Mouse (Mus musculus) regulatory T cell (primary cell): ENCODE data around the gene Spop.
"Not testable (repeated sequence)": the region's sequence is repeated elsewhere in the genome, so short reads cannot be mapped to it uniquely, and the experiment has no call there.

Source experiments
- in situ Hi-C: fragments of 300-600 bp; cut with MboI, MseI; formaldehyde crosslinking; loops from one replicate; pipeline ENCODE4 v1.15.1; 2025; ENCODE audit warnings: high pct_unique_total_duplicates

Gene Spop

GRCm38 (mm10) chr11:95390420-95390819 is 23.5 kb upstream of the Spop start:
- in situ Hi-C loops = no loop called here

DNA sequence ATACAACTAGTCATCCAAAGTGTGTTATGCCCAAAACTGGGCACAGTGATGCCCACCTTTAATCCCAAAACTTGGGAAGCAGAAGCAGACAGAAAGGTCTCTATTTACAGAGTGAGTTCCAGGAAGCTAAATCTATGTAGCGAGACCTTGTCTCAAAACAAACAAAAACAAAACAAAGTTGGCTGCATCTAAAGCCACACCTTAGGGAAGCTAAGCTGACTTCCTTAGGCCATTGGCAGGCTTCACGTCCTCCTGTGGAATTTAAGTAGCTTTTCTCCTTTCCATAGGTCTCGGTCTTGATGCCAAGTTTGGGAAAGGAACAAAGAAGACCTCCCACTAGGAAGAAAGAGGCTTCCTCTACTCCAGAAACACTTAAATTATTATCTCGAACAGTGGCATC is 22.7 kb upstream of the Spop start:
- in situ Hi-C loops = no loop called here

DNA sequence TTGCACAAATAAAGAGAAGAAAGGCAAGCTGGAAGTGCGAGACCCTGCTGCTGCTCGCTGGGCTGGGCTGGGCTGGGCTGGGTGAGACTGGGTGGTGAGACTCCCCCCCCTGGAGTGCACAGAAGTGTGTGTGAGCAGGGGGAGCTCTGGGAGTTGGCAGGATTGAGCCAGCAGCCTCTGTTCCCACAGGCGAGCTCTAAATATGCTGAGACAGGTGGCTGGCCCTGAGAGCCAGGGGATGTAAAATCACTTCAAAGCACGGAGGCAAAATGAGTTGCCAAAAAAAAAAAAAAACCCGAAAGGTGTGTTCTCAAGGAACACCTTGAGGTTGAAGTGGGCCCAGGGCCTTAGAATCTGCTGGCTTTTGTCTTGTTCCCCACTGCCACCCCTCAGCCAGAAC is 22.1 kb upstream of the Spop start:
- in situ Hi-C loops = no loop called here

DNA sequence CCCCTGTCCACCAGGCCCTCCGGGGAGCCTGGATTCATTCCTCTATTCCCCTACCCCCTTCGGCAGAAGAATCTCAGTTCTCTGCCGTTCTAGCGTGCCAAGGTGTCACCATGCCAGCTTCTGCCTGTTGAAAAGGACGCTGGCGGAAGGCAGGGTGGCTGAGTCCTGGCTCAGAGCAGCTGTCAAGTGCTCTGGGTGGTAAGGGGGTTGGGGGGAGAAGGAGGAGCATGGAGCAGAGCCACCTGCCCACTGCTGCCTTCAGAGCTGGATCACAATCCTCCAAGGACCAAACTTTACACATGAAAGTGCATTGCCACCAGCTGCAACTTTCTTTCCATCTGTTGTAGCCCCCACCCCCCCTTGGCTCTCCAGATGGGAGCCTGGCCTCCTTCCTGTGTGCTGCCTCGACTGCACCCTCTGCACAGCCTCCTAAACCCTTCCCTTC is 21.6 kb upstream of the Spop start:
- in situ Hi-C loops = no loop called here

DNA sequence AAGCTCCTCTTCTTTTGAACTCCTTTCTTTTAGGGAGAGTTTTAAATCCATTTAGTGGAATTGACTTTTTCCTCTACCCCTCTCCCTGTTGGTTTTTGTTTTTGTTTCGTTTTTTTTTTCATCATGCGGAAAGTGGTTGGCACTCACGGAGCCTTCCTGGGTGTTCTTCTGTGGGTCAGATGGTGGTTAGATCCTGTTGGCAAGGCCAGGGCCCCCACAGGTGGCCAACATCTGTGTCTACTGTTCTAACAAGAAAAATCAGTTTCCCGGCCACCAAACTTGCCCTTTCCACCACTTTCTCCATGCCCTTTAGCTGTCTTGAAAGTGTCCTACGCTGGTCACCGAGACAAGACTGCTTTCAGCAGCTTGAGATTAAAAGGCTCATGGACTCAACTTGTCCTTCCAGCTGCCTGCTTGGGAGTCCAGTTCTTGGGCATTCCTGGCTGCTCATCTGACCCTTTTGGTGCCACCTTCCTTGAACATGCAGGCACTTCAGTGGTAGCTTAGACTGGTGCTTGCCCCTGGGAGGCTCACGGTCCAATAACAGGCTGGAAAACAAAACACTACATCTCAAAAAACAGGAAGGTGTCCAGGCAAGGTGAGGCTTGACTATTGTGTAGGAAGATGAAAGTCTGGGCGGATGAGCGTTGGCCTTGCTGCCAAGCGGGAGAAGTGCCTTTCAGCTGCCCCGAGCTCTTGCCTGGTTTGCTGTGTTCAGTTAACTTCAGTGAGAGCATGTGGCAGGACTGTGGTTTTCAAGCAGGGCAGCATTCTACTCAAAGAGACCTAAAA is 21.0 kb upstream of the Spop start:
- in situ Hi-C loops = no loop called here

- in situ Hi-C loops = no loop called here
Observed at GRCm38 (mm10) chr11:95393500-95393816, 20.4 kb upstream of the Spop start.

DNA sequence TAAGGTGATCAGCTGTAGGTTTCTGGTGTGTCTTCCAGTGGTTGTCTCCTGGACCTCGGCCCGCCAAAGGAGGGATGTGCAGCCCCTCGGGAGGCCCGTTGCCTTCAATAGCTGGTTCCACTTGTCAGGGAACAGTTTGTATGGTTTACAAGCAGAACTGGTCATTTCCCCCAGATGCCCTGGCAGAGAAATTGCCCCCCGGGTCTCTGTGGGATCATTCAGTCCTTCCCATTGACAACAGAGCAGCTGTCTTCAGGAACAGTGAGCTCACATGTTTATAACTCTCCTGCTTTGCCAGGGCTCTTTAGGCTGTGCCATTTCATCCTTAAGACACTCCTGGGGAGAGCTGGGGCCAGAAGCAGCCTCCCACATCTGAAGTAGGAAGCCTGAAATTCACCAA is 19.8 kb upstream of the Spop start:
- in situ Hi-C loops = no loop called here

DNA sequence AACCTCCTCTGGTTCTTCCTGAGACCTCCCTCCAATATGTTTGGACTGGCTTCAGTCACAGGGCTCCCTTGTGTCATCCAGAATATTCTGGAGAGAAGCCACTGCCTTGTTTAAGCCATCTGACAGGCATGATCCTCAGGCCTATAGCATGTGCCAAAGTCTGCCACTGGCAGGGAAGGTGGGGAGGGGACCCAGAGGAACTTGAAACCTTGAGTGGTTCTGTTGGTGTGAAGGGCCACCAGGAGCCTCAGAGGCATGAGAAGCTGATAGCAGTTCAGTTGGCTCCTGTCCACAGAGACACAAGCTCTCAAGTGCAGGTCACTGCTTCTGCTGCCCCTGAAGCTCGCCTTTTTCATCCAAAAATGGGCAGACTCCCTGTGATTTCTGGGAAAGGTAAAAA is 17.3 kb upstream of the Spop start:
- in situ Hi-C loops = loop anchor here (5.0 kb wide), 1 partner anchor 126 kb away; no protein-coding TSS in a partner anchor

- in situ Hi-C loops = loop anchor here (5.0 kb wide), 1 partner anchor 124 kb away; no protein-coding TSS in a partner anchor
Observed at GRCm38 (mm10) chr11:95397843-95398835, 15.7 kb upstream of the Spop start.

- in situ Hi-C loops = loop anchor here (5.0 kb wide), 1 partner anchor 123 kb away; no protein-coding TSS in a partner anchor
Observed at GRCm38 (mm10) chr11:95399520-95400020, 14.3 kb upstream of the Spop start.

GRCm38 (mm10) chr11:95401568-95401967 is 12.3 kb upstream of the Spop start:
- in situ Hi-C loops = no loop called here

- in situ Hi-C loops = no loop called here
Observed at GRCm38 (mm10) chr11:95402196-95402595, 11.7 kb upstream of the Spop start.

DNA sequence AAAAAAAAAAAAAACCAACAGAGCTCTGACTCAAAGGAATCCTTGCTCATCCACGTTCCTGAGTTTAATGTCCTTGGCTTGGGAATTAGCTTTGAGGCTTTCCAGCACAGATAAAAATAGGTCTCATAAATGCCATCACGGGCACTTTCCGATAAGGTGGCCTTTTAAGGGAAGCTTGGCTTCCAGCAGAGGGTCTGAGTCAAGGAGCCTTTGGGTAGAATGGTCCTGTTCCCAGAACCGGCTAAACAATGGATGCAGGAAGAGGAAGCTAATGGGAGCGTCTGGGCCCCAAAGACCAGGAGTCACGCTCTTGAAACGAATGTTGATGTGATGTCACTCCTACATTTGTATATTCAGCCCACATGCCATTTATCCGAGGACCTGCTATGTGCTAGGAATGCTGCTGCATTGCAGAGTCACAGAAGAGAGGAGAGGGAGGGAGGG is 11.2 kb upstream of the Spop start:
- in situ Hi-C loops = no loop called here

DNA sequence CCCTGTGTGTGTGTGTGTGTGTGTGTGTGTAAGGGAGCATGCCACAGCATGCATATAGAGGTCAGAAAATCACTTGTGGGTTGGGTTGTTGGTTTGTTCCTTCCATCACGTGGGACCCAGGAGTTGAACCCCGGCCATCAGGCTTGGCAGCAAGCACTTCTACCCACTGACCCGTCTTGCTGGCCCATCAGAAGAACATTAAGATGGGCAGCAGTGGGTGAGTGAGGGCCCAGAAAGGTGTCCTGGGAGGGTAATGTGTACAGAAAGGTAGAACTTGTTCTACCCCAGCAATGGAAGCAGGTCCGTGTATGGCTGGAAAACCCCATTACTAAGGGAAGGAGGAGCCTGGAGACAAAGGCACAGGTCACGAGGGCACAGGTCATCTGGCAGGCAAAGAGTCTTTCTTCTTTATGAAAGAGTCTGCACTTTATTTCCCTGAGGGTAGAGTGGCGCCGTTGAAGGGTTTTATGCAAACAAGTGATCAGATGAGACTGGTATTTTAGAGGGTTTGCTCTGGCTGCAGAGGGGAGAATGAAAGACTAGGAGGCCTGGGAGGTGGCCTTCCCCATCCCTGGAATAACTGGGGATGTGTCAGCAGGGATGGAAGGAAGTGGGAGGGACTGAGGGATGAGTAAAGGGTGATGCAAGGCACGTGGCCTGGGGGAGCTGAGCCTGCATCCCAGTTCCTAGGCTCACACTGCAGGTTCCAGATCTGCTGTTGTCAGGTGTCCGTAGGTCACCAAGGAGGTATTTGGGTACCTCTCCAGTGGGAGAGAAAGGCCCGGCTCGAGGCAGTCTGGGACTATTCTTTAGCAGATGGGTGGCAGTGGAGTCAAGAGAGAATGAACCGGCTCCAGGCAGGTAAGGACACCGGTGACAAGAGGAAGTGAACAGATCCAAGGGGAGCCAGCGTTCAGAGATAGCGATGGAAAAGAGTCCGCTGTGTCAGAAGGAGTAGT is 10.2 kb upstream of the Spop start:
- in situ Hi-C loops = no loop called here

- in situ Hi-C loops = no loop called here
Observed at GRCm38 (mm10) chr11:95405771-95406170, 8.1 kb upstream of the Spop start.

DNA sequence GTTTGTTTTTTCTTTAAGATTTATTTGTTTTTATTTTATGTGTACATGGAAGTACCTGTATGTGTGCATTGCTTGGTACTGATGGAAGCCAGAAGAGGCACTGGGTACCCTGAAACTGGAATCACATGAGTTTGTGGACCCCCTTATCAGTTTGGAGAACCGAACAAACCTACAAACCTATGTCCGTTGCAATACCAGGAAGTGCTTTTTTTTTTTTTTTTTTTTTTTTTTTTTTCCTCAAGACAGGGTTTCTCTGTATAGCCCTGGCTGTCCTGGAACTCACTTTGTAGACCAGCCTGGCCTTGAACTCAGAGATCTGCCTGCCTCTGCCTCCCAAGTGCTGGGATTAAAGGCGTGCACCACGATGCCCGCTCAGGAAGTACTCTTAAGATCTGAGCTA is 7.5 kb upstream of the Spop start:
- in situ Hi-C loops = not testable (repeated sequence)

DNA sequence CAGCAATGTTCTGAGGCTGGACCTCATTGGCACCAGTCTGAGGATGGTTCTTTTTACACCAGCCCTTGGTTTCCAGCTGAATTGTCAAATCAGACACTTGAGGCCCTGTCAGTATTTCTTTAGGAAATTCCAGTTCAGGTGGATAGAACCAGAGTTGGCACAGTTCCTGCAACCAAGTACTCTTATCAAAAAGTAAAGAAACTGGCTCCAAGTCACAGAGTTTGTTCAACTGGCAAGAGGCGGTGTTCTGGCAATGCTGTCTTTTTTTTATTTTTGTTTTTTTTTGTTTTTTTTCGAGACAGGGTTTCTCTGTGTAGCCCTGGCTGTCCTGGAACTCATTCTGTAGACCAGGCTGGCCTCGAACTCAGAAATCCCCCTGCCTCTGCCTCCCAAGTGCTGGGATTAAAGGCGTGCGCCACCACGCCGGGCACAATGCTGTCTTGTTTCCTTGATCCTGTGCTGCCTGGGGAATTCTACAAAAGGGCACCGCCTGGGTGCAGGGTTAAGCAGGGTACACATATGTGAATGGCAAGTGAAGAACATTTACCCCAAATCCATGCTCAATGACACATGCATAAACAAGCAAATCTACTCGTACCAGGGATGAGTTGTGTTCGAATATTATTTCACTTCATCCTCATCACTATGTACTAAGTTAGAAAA is 4.3 kb upstream of the Spop start:
- in situ Hi-C loops = no loop called here

DNA sequence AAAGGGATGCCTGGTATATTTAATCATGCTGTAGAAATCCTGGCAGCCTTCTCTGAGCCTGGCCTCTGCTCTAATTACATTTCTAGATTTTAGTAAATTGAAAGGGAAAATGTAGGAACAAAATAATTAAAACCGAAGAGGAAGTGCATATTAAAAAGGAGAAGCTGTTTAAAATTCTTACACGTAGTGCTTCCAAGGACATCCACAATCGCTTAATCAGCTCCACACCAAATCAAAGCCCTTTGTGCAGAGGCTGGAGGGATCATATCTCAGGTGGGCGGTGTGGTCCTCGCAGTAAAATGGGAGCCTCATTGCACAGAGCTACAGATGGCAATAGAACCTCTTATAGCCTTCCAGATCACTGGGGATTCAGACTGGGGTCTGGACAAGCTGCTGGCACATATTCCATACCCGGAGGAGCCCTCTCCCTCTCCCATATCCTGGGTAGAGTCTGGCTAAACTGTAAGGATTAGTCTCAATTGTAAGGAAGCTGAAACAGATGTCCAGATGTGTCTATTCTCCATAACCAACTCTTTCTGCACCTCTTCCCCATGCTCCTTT is 2.3 kb upstream of the Spop start:
- in situ Hi-C loops = no loop called here

DNA sequence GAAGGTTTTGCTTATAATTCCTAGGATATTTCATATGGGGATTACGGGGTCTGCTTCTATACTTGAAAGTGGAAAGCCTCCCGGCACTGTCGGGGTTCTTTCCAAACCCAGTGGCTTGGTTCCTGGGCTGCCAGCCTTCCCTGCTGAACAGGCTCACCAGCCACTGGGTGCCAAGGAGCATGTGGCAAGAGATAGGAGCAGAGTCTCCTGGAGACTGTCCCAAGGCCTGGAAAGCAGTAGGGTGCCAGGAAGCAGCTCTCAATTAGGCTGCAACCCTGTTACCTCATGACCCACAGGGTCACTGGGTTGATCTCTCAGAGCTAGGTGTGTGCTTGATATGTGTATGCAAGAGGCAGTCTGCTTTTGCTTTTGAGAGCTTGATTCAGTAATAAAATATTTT is 1.3 kb upstream of the Spop start:
- in situ Hi-C loops = no loop called here

GRCm38 (mm10) chr11:95414536-95415161 is 769 bp downstream of the Spop start:
- in situ Hi-C loops = no loop called here
